Mouse (Mus musculus) 3134 (cell line): ENCODE results near the gene Nek7.

ENCODE experiments used
- DNase-seq: peaks from one replicate; pipeline ENCODE4 v3.0.0-alpha.2; 2011; ENCODE audit warnings: low spot score; ENCODE audit not compliant: insufficient read length; ENCODE audit errors: extremely low read depth

Gene Nek7

GRCm38 (mm10) chr1:138619996-138620461 is at the start of gene Nek7:
Gene Nek7 (minus strand): TSS chr1:138620141.
- peak; percentile 52 for DNase-seq

- no peak for DNase-seq
Measured at GRCm38 (mm10) chr1:138662342-138662741, 42.4 kb upstream of the Nek7 start.

GRCm38 (mm10) chr1:138654212-138654611 is 34.3 kb upstream of the Nek7 start:
- DNase-seq = no peak

GRCm38 (mm10) chr1:138644991-138645390 is 25.1 kb upstream of the Nek7 start:
- peak; percentile 42 for DNase-seq

GRCm38 (mm10) chr1:138643306-138643830 is 23.4 kb upstream of the Nek7 start:
- DNase-seq = peak; percentile 52

GRCm38 (mm10) chr1:138640934-138641461 is 21.1 kb upstream of the Nek7 start:
- no peak for DNase-seq

- DNase-seq = no peak
Measured at GRCm38 (mm10) chr1:138637850-138638249, 17.9 kb upstream of the Nek7 start.

- no peak for DNase-seq
Measured at GRCm38 (mm10) chr1:138634561-138634960, 14.6 kb upstream of the Nek7 start.

- DNase-seq = no peak
Measured at GRCm38 (mm10) chr1:138628919-138629318, 9.0 kb upstream of the Nek7 start.

GRCm38 (mm10) chr1:138628486-138628885 is 8.5 kb upstream of the Nek7 start:
- DNase-seq = no peak

GRCm38 (mm10) chr1:138627804-138628203 is 7.9 kb upstream of the Nek7 start:
- no peak for DNase-seq

- no peak for DNase-seq
Measured at GRCm38 (mm10) chr1:138626288-138626687, 6.3 kb upstream of the Nek7 start.

GRCm38 (mm10) chr1:138623870-138624269 is 3.9 kb upstream of the Nek7 start:
- no peak for DNase-seq

- no peak for DNase-seq
Measured at GRCm38 (mm10) chr1:138622831-138623230, 2.9 kb upstream of the Nek7 start.

GRCm38 (mm10) chr1:138622431-138622830 is 2.5 kb upstream of the Nek7 start:
- DNase-seq = peak; percentile 35

GRCm38 (mm10) chr1:138619114-138619971 is 598 bp downstream of the Nek7 start:
- peak; percentile 93 for DNase-seq

GRCm38 (mm10) chr1:138618012-138618354 is 2.0 kb downstream of the Nek7 start:
- peak; percentile 92 for DNase-seq

- DNase-seq = peak; percentile 28
Measured at GRCm38 (mm10) chr1:138617279-138618011, 2.5 kb downstream of the Nek7 start.

- DNase-seq = no peak
Measured at GRCm38 (mm10) chr1:138615388-138615787, 4.6 kb downstream of the Nek7 start.

- DNase-seq = no peak
Measured at GRCm38 (mm10) chr1:138614552-138615287, 5.2 kb downstream of the Nek7 start.

- no peak for DNase-seq
Measured at GRCm38 (mm10) chr1:138612177-138612576, 7.8 kb downstream of the Nek7 start.
